Mouse (Mus musculus): ENCODE results near the gene Atp5d. TPM values are rescaled to one million over a fixed set of nuclear protein-coding genes. Genes with fewer than 3 reads are reported as not detected.
A peak's percentile ranks its signal among the peaks of the same experiment; 100 is the strongest.

The Atp5d gene
- polyA plus RNA-seq, 1 experiment from 2014 or later = 854 TPM

GRCm38 (mm10) chr10:80129846-80130245 is 8.6 kb upstream of the Atp5d start:
- H3K9ac ChIP-seq (ENCODE audit: low read depth, low read length) = no peak overlapping the region
- H3K36me3 ChIP-seq (ENCODE audit: control insufficient read depth, insufficient read depth, low read length) = peaks cover 20% of the 10 kb centered on the region; the same call in 1 of the 2 replicates
- WGBS = 81% methylated on average over 9 of the region's 9 CpGs
- H3K4me1 ChIP-seq (ENCODE audit: control insufficient read depth, insufficient read depth, low read length) = peaks cover 19% of the 10 kb centered on the region
- 0 out of 2 replicates have a peak, but pooled peaks have one; percentile 1 for ATAC-seq
- H3K4me2 ChIP-seq (ENCODE audit: low read depth, low read length) = no peak overlapping the region
- no peaks in the 10 kb centered on the region for H3K27me3 ChIP-seq (replicated peaks; ENCODE audit: control insufficient read depth, insufficient read depth, low read length)
- no peaks in the 10 kb centered on the region for H3K9me3 ChIP-seq (ENCODE audit: control insufficient read depth, low read length)
- peak overlapping the region; percentile 17 for H3K27ac ChIP-seq (ENCODE audit: low read length)
- no peak overlapping the region for H3K4me3 ChIP-seq (ENCODE audit: low read length)

GRCm38 (mm10) chr10:80130403-80131031 is 7.9 kb upstream of the Atp5d start:
- Histone ChIP-seq H3K36me3 (ENCODE audit: control insufficient read depth, insufficient read depth, low read length) (peaks cover 20% of the 10 kb centered on the region; the same call in 1 of the 2 replicates), H3K4me3 (ENCODE audit: low read length) (no peak overlapping the region), H3K4me1 (ENCODE audit: control insufficient read depth, insufficient read depth, low read length) (peaks cover 19% of the 10 kb centered on the region), H3K27ac (ENCODE audit: low read length) (peak overlapping the region; percentile 68), H3K4me2 (ENCODE audit: low read depth, low read length) (no peak overlapping the region), H3K9me3 (ENCODE audit: control insufficient read depth, low read length) (no peaks in the 10 kb centered on the region), H3K27me3 (replicated peaks; ENCODE audit: control insufficient read depth, insufficient read depth, low read length) (no peaks in the 10 kb centered on the region), H3K9ac (ENCODE audit: low read depth, low read length) (0 out of 2 replicates have a peak overlapping the region, but pooled peaks have one; percentile 11)
- peak; percentile 81 for ATAC-seq
- WGBS = 62% methylated on average over 18 of the region's 18 CpGs

DNA sequence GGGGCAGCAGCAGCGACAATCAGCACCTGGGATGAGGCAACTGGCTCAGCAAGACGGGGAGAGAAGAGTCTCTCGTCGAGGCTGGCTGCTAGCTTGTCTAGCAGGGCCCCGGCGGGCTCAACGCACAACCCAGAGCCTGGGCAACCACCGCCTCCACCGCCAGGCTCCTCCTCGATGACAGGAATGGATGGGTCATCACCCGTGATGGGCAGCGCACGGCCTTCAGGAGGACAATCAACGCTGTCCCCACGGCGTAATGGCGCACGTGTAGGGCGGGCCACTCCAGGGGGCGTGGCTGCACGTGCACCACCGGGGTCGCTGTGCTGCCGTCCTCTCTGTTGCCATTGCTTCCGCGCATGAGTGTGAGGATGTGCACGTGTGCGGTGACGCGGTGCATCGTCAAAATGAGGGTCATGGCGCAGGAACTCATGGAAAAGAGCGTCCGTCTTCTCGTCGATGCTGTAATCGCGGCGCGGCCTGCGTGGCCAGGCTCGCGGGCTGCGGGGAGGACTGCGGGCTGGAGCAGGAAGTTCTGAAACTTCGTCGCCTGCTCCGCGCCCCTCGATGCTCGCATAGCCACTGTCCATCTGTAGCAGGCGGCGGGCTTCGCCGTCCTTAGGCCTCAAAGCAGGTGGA is 7.0 kb upstream of the Atp5d start:
- peak overlapping the region; percentile 18 for H3K4me2 ChIP-seq (ENCODE audit: low read depth, low read length)
- ATAC-seq = 0 out of 2 replicates have a peak, but pooled peaks have one; percentile 2
- WGBS = 31% methylated on average over 55 of the region's 55 CpGs
- peaks cover 20% of the 10 kb centered on the region; the same call in 1 of the 2 replicates for H3K36me3 ChIP-seq (ENCODE audit: control insufficient read depth, insufficient read depth, low read length)
- H3K4me1 ChIP-seq (ENCODE audit: control insufficient read depth, insufficient read depth, low read length) = peaks cover 19% of the 10 kb centered on the region
- no peak overlapping the region; the same call in 1 of the 2 replicates for H3K9ac ChIP-seq (ENCODE audit: low read depth, low read length)
- H3K9me3 ChIP-seq (ENCODE audit: control insufficient read depth, low read length) = no peaks in the 10 kb centered on the region
- H3K27me3 ChIP-seq (replicated peaks; ENCODE audit: control insufficient read depth, insufficient read depth, low read length) = 0 out of 2 replicates have a peak, but pooled peaks cover 3% of the 10 kb centered on the region
- no peak overlapping the region for H3K4me3 ChIP-seq (ENCODE audit: low read length)
- H3K27ac ChIP-seq (ENCODE audit: low read length) = no peak overlapping the region

DNA sequence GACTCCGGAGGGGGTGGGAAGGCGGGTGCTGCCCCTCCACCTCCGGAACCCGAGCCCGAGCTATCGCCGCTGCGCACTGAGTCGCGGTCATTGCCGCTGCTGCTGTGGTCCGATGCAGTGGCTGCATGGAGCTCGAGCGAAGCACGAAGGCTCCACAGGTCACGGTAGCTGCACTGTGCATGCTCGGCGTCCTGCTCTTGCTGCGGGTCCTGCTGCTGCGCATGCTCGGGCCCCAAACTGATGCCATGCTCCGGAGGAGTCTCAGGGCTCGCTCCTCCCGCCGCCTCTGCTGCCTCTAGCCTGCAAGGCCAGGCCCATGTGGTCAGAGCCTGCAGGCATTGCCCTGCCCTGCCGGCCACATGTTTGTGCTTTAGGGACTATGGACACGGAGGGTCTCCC is 6.5 kb upstream of the Atp5d start:
- Histone ChIP-seq H3K4me3 (ENCODE audit: low read length) (no peak overlapping the region), H3K9ac (ENCODE audit: low read depth, low read length) (no peak overlapping the region; the same call in 1 of the 2 replicates), H3K9me3 (ENCODE audit: control insufficient read depth, low read length) (no peaks in the 10 kb centered on the region), H3K4me1 (ENCODE audit: control insufficient read depth, insufficient read depth, low read length) (peaks cover 24% of the 10 kb centered on the region), H3K36me3 (ENCODE audit: control insufficient read depth, insufficient read depth, low read length) (peaks cover 20% of the 10 kb centered on the region; the same call in 1 of the 2 replicates), H3K27ac (ENCODE audit: low read length) (no peak overlapping the region), H3K4me2 (ENCODE audit: low read depth, low read length) (0 out of 2 replicates have a peak overlapping the region, but pooled peaks have one; percentile 18), H3K27me3 (replicated peaks; ENCODE audit: control insufficient read depth, insufficient read depth, low read length) (peaks cover 7% of the 10 kb centered on the region; the same call in 1 of the 2 replicates)
- 61% methylated on average over 27 of the region's 27 CpGs for WGBS
- ATAC-seq = no peak

GRCm38 (mm10) chr10:80133226-80133849 is 5.1 kb upstream of the Atp5d start:
- Histone ChIP-seq H3K9me3 (ENCODE audit: control insufficient read depth, low read length) (no peaks in the 10 kb centered on the region), H3K4me3 (ENCODE audit: low read length) (no peak overlapping the region), H3K36me3 (ENCODE audit: control insufficient read depth, insufficient read depth, low read length) (peaks cover 15% of the 10 kb centered on the region; the same call in 1 of the 2 replicates), H3K27me3 (replicated peaks; ENCODE audit: control insufficient read depth, insufficient read depth, low read length) (peaks cover 13% of the 10 kb centered on the region; the same call in 1 of the 2 replicates), H3K4me2 (ENCODE audit: low read depth, low read length) (no peak overlapping the region), H3K27ac (ENCODE audit: low read length) (no peak overlapping the region), H3K9ac (ENCODE audit: low read depth, low read length) (no peak overlapping the region), H3K4me1 (ENCODE audit: control insufficient read depth, insufficient read depth, low read length) (peaks cover 38% of the 10 kb centered on the region)
- no peak for ATAC-seq
- WGBS = 68% methylated on average over 8 of the region's 8 CpGs

DNA sequence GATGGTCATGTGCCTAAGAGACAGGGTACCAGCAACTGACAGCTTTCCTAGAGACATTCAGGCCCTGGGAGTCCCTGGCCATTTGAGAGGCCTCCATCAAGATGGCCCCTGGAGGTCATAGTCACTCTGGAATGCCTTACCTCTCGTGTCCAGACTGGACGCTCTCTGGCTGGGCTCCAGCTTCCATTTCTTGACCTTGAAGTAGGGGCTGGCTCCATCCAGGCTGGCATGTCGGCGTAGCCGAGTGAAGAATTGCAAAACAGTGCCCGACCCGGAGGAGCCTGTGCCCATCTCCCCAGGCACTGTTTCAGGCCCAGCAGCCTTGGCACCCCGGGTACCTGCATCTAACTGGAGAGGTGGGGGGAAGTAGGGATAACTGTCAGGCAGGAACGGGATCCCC is 4.0 kb upstream of the Atp5d start:
- H3K4me1 ChIP-seq (ENCODE audit: control insufficient read depth, insufficient read depth, low read length) = peaks cover 43% of the 10 kb centered on the region
- peaks cover 14% of the 10 kb centered on the region; the same call in 1 of the 2 replicates for H3K27me3 ChIP-seq (replicated peaks; ENCODE audit: control insufficient read depth, insufficient read depth, low read length)
- peaks cover 5% of the 10 kb centered on the region; the same call in 1 of the 2 replicates for H3K36me3 ChIP-seq (ENCODE audit: control insufficient read depth, insufficient read depth, low read length)

DNA sequence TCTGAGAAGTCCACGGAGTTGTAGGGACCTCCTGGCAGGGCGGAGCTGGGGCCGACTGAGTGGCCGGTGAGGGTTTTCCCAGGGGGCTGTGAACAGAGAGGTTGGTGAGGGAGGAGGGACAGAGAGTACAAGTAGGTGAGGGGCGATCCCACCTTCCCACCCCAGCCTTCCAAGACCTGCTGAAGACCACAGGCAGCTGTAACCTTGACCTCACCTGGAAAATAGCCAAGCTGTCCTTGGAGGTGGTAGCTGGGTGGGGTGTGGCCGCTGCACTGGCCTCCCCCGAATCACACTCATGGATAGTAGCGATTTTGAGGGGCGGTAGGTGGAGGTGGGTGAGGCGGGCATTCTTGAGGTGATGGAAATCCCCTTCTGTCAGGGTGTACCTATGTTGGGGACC is 3.3 kb upstream of the Atp5d start:
- no peak overlapping the region for H3K4me3 ChIP-seq (ENCODE audit: low read length)
- peaks cover 45% of the 10 kb centered on the region for H3K4me1 ChIP-seq (ENCODE audit: control insufficient read depth, insufficient read depth, low read length)
- no peak overlapping the region for H3K27ac ChIP-seq (ENCODE audit: low read length)
- H3K4me2 ChIP-seq (ENCODE audit: low read depth, low read length) = no peak overlapping the region
- no peaks in the 10 kb centered on the region for H3K9me3 ChIP-seq (ENCODE audit: control insufficient read depth, low read length)
- ATAC-seq = no peak
- 0 out of 2 replicates have a peak, but pooled peaks cover 4% of the 10 kb centered on the region for H3K36me3 ChIP-seq (ENCODE audit: control insufficient read depth, insufficient read depth, low read length)
- 84% methylated on average over 10 of the region's 10 CpGs for WGBS
- no peak overlapping the region for H3K9ac ChIP-seq (ENCODE audit: low read depth, low read length)
- H3K27me3 ChIP-seq (replicated peaks; ENCODE audit: control insufficient read depth, insufficient read depth, low read length) = peaks cover 14% of the 10 kb centered on the region; the same call in 1 of the 2 replicates

More for the DNA sequence above, 4.0 kb upstream of the Atp5d start:
- H3K4me2 ChIP-seq (ENCODE audit: low read depth, low read length) = no peak overlapping the region
- no peak overlapping the region for H3K4me3 ChIP-seq (ENCODE audit: low read length)
- 85% methylated on average over 9 of the region's 9 CpGs for WGBS
- H3K27ac ChIP-seq (ENCODE audit: low read length) = no peak overlapping the region
- no peak for ATAC-seq
- H3K9me3 ChIP-seq (ENCODE audit: control insufficient read depth, low read length) = no peaks in the 10 kb centered on the region
- no peak overlapping the region for H3K9ac ChIP-seq (ENCODE audit: low read depth, low read length)

DNA sequence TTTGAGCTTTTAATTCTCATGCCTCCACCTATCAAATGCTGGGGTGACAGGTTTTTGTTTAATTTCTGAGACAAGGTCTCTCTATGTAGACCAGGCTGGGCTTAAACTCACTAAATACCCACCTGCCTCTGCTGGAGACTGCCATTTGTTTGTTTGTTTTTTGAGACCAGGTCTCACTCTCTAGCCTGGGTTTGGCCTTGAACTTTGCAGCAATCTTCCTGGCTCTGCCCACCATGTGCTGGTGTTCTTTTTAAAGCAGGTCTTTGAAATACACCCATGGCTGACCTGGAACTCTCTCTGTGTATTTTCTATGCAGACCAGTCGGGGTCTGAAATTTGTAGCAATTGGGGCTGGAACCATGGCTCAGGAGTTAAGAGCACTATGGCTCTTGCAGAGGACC is 2.8 kb upstream of the Atp5d start:
- Histone ChIP-seq H3K9me3 (ENCODE audit: control insufficient read depth, low read length) (no peaks in the 10 kb centered on the region), H3K36me3 (ENCODE audit: control insufficient read depth, insufficient read depth, low read length) (0 out of 2 replicates have a peak, but pooled peaks cover 4% of the 10 kb centered on the region), H3K4me3 (ENCODE audit: low read length) (no peak overlapping the region), H3K9ac (ENCODE audit: low read depth, low read length) (no peak overlapping the region), H3K27ac (ENCODE audit: low read length) (no peak overlapping the region), H3K4me1 (ENCODE audit: control insufficient read depth, insufficient read depth, low read length) (peaks cover 47% of the 10 kb centered on the region), H3K4me2 (ENCODE audit: low read depth, low read length) (no peak overlapping the region), H3K27me3 (replicated peaks; ENCODE audit: control insufficient read depth, insufficient read depth, low read length) (peaks cover 14% of the 10 kb centered on the region; the same call in 1 of the 2 replicates)
- no peak for ATAC-seq
- 89% methylated on average over 1 of the region's 1 CpGs for WGBS

Measured in intestine, embryonic 16.5 days (tissue).